Mouse (Mus musculus) forebrain, embryonic 16.5 days (tissue): ENCODE data around the gene Cadps. TPM values are rescaled to one million over a fixed set of nuclear protein-coding genes. Genes with fewer than 3 reads are reported as not detected.
A peak's percentile ranks its signal among the peaks of the same experiment; 100 is the strongest.

Experiments
- ATAC-seq: fragments of 200-750 bp; cut with Nextera tagmentation; 2 replicates; pipeline ENCODE4 v1.8.0; 2017; ENCODE audit warnings: mild to moderate bottlenecking, moderate library complexity
- H3K27ac ChIP-seq: fragments of 300-500 bp; sonication (generic); 2 replicates; pipeline ENCODE4 v1.5.1; 2014; ENCODE audit warnings: low read length, control low read depth
- H3K27me3 ChIP-seq: fragments of 300-500 bp; sonication (generic); replicated peaks from 2 replicates; pipeline ENCODE4 v1.6.1; 2014; ENCODE audit warnings: low read length; ENCODE audit not compliant: control insufficient read depth, insufficient read depth
- H3K36me3 ChIP-seq: fragments of 300-500 bp; sonication (generic); 2 replicates; pipeline ENCODE4 v1.6.1; 2014; ENCODE audit not compliant: control insufficient read depth, insufficient read depth
- H3K4me1 ChIP-seq: fragments of 300-500 bp; sonication (generic); replicated peaks from 2 replicates; pipeline ENCODE4 v1.6.1; 2014; ENCODE audit warnings: low read length; ENCODE audit not compliant: control insufficient read depth, insufficient read depth
- H3K4me2 ChIP-seq: fragments of 300-500 bp; sonication (generic); 2 replicates; pipeline ENCODE4 v1.6.1; 2014; ENCODE audit warnings: mild to moderate bottlenecking, low read length, control low read depth
- H3K4me3 ChIP-seq: fragments of 300-500 bp; sonication (generic); replicated peaks from 2 replicates; pipeline ENCODE4 v1.5.1; 2014; ENCODE audit warnings: mild to moderate bottlenecking, low read length, control low read depth
- H3K9ac ChIP-seq: fragments of 300-500 bp; sonication (generic); replicated peaks from 2 replicates; pipeline ENCODE4 v1.6.1; 2014; ENCODE audit warnings: low read depth, low read length, control low read depth
- H3K9me3 ChIP-seq: fragments of 300-500 bp; sonication (generic); 2 replicates; pipeline ENCODE4 v1.6.1; 2016; ENCODE audit warnings: low read length; ENCODE audit not compliant: control insufficient read depth
- WGBS: fragments of 180-500 bp; shearing (Covaris S2); extraction: QIAGEN DNeasy Blood & Tissue Kit; methylation state at CpG from one replicate; pipeline ENCODE4 v1.1.7; 2014; 5-methylcytosine and 5-hydroxymethylcytosine counted together
- polyA plus RNA-seq: library from polyadenylated mRNA; unstranded; fragments of >200 nt; fragmentation: Nextera tagmentation; extraction: Ambion mirVana; gene quantifications from 2 replicates; pipeline ENCODE4 v1.2.1, GENCODE M21; 2015

The Cadps gene
- polyA plus RNA-seq, 1 experiment from 2014 or later: 30.3 TPM

GRCm38 (mm10) chr14:12707395-12707794, 115.5 kb downstream of the Cadps start:
- Histone ChIP-seq H3K27ac (no peak overlapping the region), H3K9me3 (no peaks in the 10 kb centered on the region), H3K36me3 (no peaks in the 10 kb centered on the region; the same call in 1 of the 2 replicates), H3K27me3 (no peaks in the 10 kb centered on the region), H3K4me1 (no peaks in the 10 kb centered on the region), H3K4me3 (no peak overlapping the region), H3K4me2 (no peak overlapping the region), H3K9ac (no peak overlapping the region)
- ATAC-seq: no peak
- WGBS: 93% methylated on average over 3 of the region's 3 CpGs

DNA sequence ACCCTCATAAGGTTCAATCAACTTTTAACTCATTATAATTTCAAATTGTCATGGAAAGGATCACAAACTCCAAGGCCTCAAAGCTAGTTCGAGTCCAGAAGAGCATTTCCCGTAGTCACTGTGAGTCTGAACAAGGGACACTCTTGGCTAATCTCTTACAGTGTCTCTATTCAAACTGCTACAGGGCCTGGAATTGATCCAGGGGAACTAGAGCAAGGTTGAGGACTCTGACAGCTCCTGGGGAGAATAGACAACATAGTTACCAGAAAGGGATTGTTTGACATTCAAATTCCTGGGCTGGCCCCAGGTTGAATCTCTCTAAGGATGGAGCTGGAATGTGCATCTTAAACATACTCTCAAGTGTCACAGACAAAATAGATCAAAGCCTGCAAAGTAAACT, 118.4 kb downstream of the Cadps start:
- WGBS: 40% methylated on average over 2 of the region's 2 CpGs
- H3K9ac ChIP-seq: no peak overlapping the region
- H3K4me2 ChIP-seq: no peak overlapping the region
- no peaks in the 10 kb centered on the region for H3K4me1 ChIP-seq
- H3K4me3 ChIP-seq: no peak overlapping the region
- no peaks in the 10 kb centered on the region for H3K27me3 ChIP-seq
- no peaks in the 10 kb centered on the region for H3K9me3 ChIP-seq
- H3K27ac ChIP-seq: no peak overlapping the region
- no peaks in the 10 kb centered on the region; the same call in 1 of the 2 replicates for H3K36me3 ChIP-seq
- ATAC-seq: no peak

DNA sequence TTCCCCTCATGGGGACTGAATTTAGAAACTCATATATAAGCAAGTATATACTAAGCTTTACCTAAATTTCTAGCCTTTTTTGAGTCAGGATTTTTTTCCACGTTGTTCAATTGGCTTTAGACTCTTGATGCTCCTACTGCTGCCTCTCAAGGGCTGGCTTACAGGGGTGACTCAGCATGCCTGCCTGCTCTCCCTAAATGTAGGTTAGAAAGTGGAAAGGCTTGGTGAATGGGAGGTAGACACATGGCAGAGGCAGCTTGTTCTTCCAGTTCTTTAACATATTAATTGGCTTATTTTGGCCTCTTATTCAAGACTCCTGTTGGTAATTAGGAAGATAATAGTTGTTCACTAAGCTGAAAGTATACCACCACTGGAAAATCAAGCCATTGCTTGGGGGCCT, 132.7 kb downstream of the Cadps start:
- WGBS: 19% methylated on average over 1 of the region's 1 CpGs

GRCm38 (mm10) chr14:12685015-12685414, 137.9 kb downstream of the Cadps start:
- Histone ChIP-seq H3K27ac (no peak overlapping the region), H3K9ac (no peak overlapping the region), H3K9me3 (no peaks in the 10 kb centered on the region), H3K27me3 (no peaks in the 10 kb centered on the region), H3K4me2 (no peak overlapping the region), H3K4me1 (peaks cover 5% of the 10 kb centered on the region), H3K4me3 (no peak overlapping the region), H3K36me3 (no peaks in the 10 kb centered on the region)
- ATAC-seq: no peak
- WGBS: 34% methylated on average over 3 of the region's 3 CpGs

More for the DNA sequence above, 132.7 kb downstream of the Cadps start:
- no peaks in the 10 kb centered on the region for H3K27me3 ChIP-seq
- H3K4me2 ChIP-seq: no peak overlapping the region
- no peak overlapping the region for H3K4me3 ChIP-seq
- H3K27ac ChIP-seq: no peak overlapping the region
- H3K36me3 ChIP-seq: no peaks in the 10 kb centered on the region
- no peaks in the 10 kb centered on the region for H3K4me1 ChIP-seq
- no peak overlapping the region for H3K9ac ChIP-seq
- no peak for ATAC-seq
- H3K9me3 ChIP-seq: no peaks in the 10 kb centered on the region

GRCm38 (mm10) chr14:12680819-12681638, 141.8 kb downstream of the Cadps start:
- H3K27me3 ChIP-seq: no peaks in the 10 kb centered on the region
- peaks cover 5% of the 10 kb centered on the region for H3K4me1 ChIP-seq
- H3K4me2 ChIP-seq: no peak overlapping the region
- no peaks in the 10 kb centered on the region for H3K36me3 ChIP-seq
- ATAC-seq: peak; percentile 94
- 53% methylated on average over 3 of the region's 3 CpGs for WGBS
- no peak overlapping the region for H3K9ac ChIP-seq
- H3K4me3 ChIP-seq: no peak overlapping the region
- no peaks in the 10 kb centered on the region for H3K9me3 ChIP-seq
- peak overlapping the region; percentile 26; the same call in 1 of the 2 replicates for H3K27ac ChIP-seq

GRCm38 (mm10) chr14:12661430-12661829, 161.4 kb downstream of the Cadps start:
- WGBS: 72% methylated on average over 2 of the region's 2 CpGs
- no peak overlapping the region for H3K4me3 ChIP-seq
- H3K36me3 ChIP-seq: no peaks in the 10 kb centered on the region
- H3K4me2 ChIP-seq: no peak overlapping the region
- H3K27ac ChIP-seq: no peak overlapping the region
- ATAC-seq: no peak
- H3K9ac ChIP-seq: no peak overlapping the region
- H3K27me3 ChIP-seq: no peaks in the 10 kb centered on the region
- H3K9me3 ChIP-seq: no peaks in the 10 kb centered on the region
- H3K4me1 ChIP-seq: no peaks in the 10 kb centered on the region

GRCm38 (mm10) chr14:12657351-12657750, 165.5 kb downstream of the Cadps start:
- no peaks in the 10 kb centered on the region for H3K27me3 ChIP-seq
- H3K4me1 ChIP-seq: no peaks in the 10 kb centered on the region
- ATAC-seq: peak; percentile 20; the same call in 1 of the 2 replicates
- no peak overlapping the region for H3K9ac ChIP-seq
- H3K9me3 ChIP-seq: no peaks in the 10 kb centered on the region
- no peak overlapping the region for H3K4me3 ChIP-seq
- H3K4me2 ChIP-seq: no peak overlapping the region
- no peaks in the 10 kb centered on the region for H3K36me3 ChIP-seq
- no peak overlapping the region for H3K27ac ChIP-seq
- WGBS: 80% methylated on average over 4 of the region's 4 CpGs

GRCm38 (mm10) chr14:12642868-12643512, 179.9 kb downstream of the Cadps start:
- H3K36me3 ChIP-seq: no peaks in the 10 kb centered on the region
- 20% methylated on average over 6 of the region's 6 CpGs for WGBS
- no peak overlapping the region for H3K4me3 ChIP-seq
- no peaks in the 10 kb centered on the region for H3K9me3 ChIP-seq
- no peak overlapping the region for H3K4me2 ChIP-seq
- peak overlapping the region; percentile 2; the same call in 1 of the 2 replicates for H3K27ac ChIP-seq
- H3K4me1 ChIP-seq: peaks cover 4% of the 10 kb centered on the region; the same call in 1 of the 2 replicates
- H3K27me3 ChIP-seq: no peaks in the 10 kb centered on the region
- no peak overlapping the region for H3K9ac ChIP-seq
- ATAC-seq: peak; percentile 86

DNA sequence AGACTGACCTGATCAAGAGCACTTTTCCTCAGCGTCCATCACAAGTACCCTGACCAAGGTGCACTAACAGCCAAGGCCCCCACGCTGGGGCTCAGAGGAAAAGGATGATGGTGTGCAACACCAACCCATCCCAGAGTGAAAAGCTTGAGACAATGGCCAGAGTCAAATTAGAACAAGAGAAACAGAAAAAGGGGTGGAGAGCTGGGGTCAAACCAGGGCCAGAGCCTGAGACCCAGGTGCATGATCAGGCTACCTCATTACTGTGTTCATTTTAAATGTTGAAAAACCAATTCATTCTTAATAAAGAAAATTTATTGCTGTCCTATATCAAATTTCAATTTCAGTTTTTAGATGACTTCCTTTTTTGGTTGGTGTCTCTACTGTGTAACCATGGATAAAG, 184.1 kb downstream of the Cadps start:
- H3K9me3 ChIP-seq: no peaks in the 10 kb centered on the region
- H3K9ac ChIP-seq: no peak overlapping the region
- H3K36me3 ChIP-seq: no peaks in the 10 kb centered on the region
- no peak overlapping the region for H3K4me2 ChIP-seq
- 78% methylated on average over 2 of the region's 2 CpGs for WGBS
- no peaks in the 10 kb centered on the region for H3K27me3 ChIP-seq
- peaks cover 4% of the 10 kb centered on the region; the same call in 1 of the 2 replicates for H3K4me1 ChIP-seq
- no peak overlapping the region for H3K27ac ChIP-seq
- no peak for ATAC-seq
- no peak overlapping the region for H3K4me3 ChIP-seq
